Mouse (Mus musculus): ENCODE measurements at regions not wholly inside any gene's neighbourhood (a gene's known extent, or its start where the extent isn't known, plus 50 kb on each side); places are given as distances from the start of the nearest gene placed in this dataset.

GRCm38 (mm10) chr8:89783311-89783710, 564.8 kb downstream of the Tox3 start:
- Histone ChIP-seq H3K9ac (ENCODE audit: low read depth, low read length, severe bottlenecking) (no peak overlapping the region), H3K4me1 (ENCODE audit: control insufficient read depth, insufficient read depth, low read length) (peaks cover 4% of the 10 kb centered on the region), H3K27ac (replicated peaks; ENCODE audit: low read depth, low read length) (no peak overlapping the region), H3K4me2 (replicated peaks; ENCODE audit: low read depth, low read length, severe bottlenecking) (no peak overlapping the region), H3K4me3 (replicated peaks; ENCODE audit: low read length) (no peak overlapping the region), H3K27me3 (ENCODE audit: control insufficient read depth, insufficient read depth, low read length) (peaks cover 29% of the 10 kb centered on the region; the same call in 1 of the 2 replicates), H3K9me3 (ENCODE audit: control insufficient read depth, low read length) (no peaks in the 10 kb centered on the region), H3K36me3 (ENCODE audit: control insufficient read depth, insufficient read depth, low read length) (no peaks in the 10 kb centered on the region)
- 76% methylated on average over 5 of the region's 5 CpGs for WGBS
- DNase-seq (ENCODE audit: low spot score) (no peak), ATAC-seq (ENCODE audit: low FRiP score, low read depth) (no peak)
- TF ChIP-seq POLR2A (IDR thresholded peaks at IDR 0.05; ENCODE audit: borderline replicate concordance, extremely low read depth, insufficient read depth, insufficient read length), result no peak

DNA sequence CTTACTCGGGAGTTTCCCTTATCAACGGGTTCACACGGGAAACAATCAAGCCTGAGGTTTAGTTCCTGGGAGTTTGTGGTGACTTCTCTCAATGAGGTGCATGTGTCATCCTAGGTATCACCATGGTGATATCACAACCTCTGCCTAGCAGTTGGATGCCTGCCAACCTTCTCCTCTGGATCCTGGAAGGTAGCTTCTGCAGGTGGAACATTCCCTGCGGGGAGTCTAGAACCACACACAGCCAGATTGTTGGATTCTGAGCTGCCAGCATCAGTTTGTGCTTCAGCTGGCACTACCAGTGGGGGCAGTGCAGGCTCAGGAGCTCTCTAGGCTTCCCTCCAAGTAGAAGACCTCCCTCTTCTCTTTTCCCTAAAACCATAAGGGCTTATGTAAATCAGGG, 581.8 kb downstream of the Tox3 start:
- H3K4me2 ChIP-seq (replicated peaks; ENCODE audit: low read depth, low read length, severe bottlenecking), result no peak overlapping the region
- no peak for ATAC-seq (ENCODE audit: low FRiP score, low read depth)
- no peak for TF ChIP-seq POLR2A (IDR thresholded peaks at IDR 0.05; ENCODE audit: borderline replicate concordance, extremely low read depth, insufficient read depth, insufficient read length)
- no peak overlapping the region for H3K9ac ChIP-seq (ENCODE audit: low read depth, low read length, severe bottlenecking)
- H3K27ac ChIP-seq (replicated peaks; ENCODE audit: low read depth, low read length), result no peak overlapping the region
- H3K9me3 ChIP-seq (ENCODE audit: control insufficient read depth, low read length), result no peaks in the 10 kb centered on the region
- DNase-seq (ENCODE audit: low spot score), result no peak
- H3K27me3 ChIP-seq (ENCODE audit: control insufficient read depth, insufficient read depth, low read length), result 0 out of 2 replicates have a peak, but pooled peaks cover 10% of the 10 kb centered on the region
- H3K36me3 ChIP-seq (ENCODE audit: control insufficient read depth, insufficient read depth, low read length), result no peaks in the 10 kb centered on the region
- H3K4me3 ChIP-seq (replicated peaks; ENCODE audit: low read length), result no peak overlapping the region
- 66% methylated on average over 4 of the region's 4 CpGs for WGBS
- H3K4me1 ChIP-seq (ENCODE audit: control insufficient read depth, insufficient read depth, low read length), result no peaks in the 10 kb centered on the region

DNA sequence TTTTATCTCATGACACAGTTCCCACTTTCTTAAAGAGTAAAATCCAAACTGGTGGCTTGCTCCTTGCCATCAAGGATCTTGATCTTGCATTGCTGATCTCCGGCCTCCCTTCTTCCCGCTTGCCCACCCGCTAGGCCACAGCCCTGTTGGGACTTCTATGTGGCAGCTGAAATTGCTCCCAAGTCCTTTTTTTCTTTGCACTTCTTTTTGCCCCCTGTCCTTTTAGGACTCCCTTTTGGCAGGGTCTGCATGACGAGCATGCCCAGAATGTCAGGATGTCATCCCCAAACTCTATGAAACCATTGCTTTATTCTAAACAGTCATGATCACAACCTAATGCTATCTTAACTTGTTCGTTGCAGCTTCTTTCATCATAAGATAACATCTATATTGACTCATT, 588.6 kb downstream of the Tox3 start:
- Histone ChIP-seq H3K4me1 (ENCODE audit: control insufficient read depth, insufficient read depth, low read length) (peaks cover 5% of the 10 kb centered on the region; the same call in 1 of the 2 replicates), H3K27ac (replicated peaks; ENCODE audit: low read depth, low read length) (no peak overlapping the region), H3K27me3 (ENCODE audit: control insufficient read depth, insufficient read depth, low read length) (0 out of 2 replicates have a peak, but pooled peaks cover 3% of the 10 kb centered on the region), H3K9ac (ENCODE audit: low read depth, low read length, severe bottlenecking) (no peak overlapping the region), H3K4me2 (replicated peaks; ENCODE audit: low read depth, low read length, severe bottlenecking) (no peak overlapping the region), H3K9me3 (ENCODE audit: control insufficient read depth, low read length) (no peaks in the 10 kb centered on the region), H3K4me3 (replicated peaks; ENCODE audit: low read length) (no peak overlapping the region), H3K36me3 (ENCODE audit: control insufficient read depth, insufficient read depth, low read length) (no peaks in the 10 kb centered on the region)
- DNase-seq (ENCODE audit: low spot score), result no peak
- no peak for ATAC-seq (ENCODE audit: low FRiP score, low read depth)
- 86% methylated on average over 5 of the region's 5 CpGs for WGBS
- no peak for TF ChIP-seq POLR2A (IDR thresholded peaks at IDR 0.05; ENCODE audit: borderline replicate concordance, extremely low read depth, insufficient read depth, insufficient read length)

DNA sequence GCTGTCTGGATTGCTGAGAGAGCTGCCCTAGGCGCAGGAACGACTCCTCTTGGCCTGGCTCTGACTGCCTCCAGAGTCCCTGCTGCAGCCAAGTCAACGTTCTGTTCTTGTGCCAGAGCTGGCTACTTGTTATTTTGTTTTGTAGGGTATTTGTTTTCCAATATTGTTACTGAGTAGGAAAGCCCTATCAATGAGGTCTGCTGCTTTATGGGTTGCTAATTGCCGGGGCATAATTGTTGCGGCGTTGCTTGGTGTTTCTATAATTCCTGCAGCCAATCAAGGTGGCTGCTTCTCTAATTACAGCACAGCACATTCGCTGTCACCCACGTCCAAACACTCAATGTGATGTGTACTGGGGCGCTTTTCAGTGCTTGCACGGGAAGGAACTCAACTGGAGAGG, 589.4 kb downstream of the Tox3 start:
- Histone ChIP-seq H3K36me3 (ENCODE audit: control insufficient read depth, insufficient read depth, low read length) (no peaks in the 10 kb centered on the region), H3K27me3 (ENCODE audit: control insufficient read depth, insufficient read depth, low read length) (0 out of 2 replicates have a peak, but pooled peaks cover 3% of the 10 kb centered on the region), H3K4me3 (replicated peaks; ENCODE audit: low read length) (no peak overlapping the region), H3K4me1 (ENCODE audit: control insufficient read depth, insufficient read depth, low read length) (peaks cover 5% of the 10 kb centered on the region; the same call in 1 of the 2 replicates), H3K27ac (replicated peaks; ENCODE audit: low read depth, low read length) (no peak overlapping the region), H3K9me3 (ENCODE audit: control insufficient read depth, low read length) (no peaks in the 10 kb centered on the region), H3K4me2 (replicated peaks; ENCODE audit: low read depth, low read length, severe bottlenecking) (no peak overlapping the region), H3K9ac (ENCODE audit: low read depth, low read length, severe bottlenecking) (no peak overlapping the region)
- no peak for DNase-seq (ENCODE audit: low spot score)
- no peak for TF ChIP-seq POLR2A (IDR thresholded peaks at IDR 0.05; ENCODE audit: borderline replicate concordance, extremely low read depth, insufficient read depth, insufficient read length)
- no peak for ATAC-seq (ENCODE audit: low FRiP score, low read depth)
- WGBS, result 25% methylated on average over 10 of the region's 10 CpGs

- Histone ChIP-seq H3K4me2 (replicated peaks; ENCODE audit: low read depth, low read length, severe bottlenecking) (no peak overlapping the region), H3K27me3 (ENCODE audit: control insufficient read depth, insufficient read depth, low read length) (0 out of 2 replicates have a peak, but pooled peaks cover 3% of the 10 kb centered on the region), H3K9ac (ENCODE audit: low read depth, low read length, severe bottlenecking) (no peak overlapping the region), H3K27ac (replicated peaks; ENCODE audit: low read depth, low read length) (no peak overlapping the region), H3K9me3 (ENCODE audit: control insufficient read depth, low read length) (no peaks in the 10 kb centered on the region), H3K4me1 (ENCODE audit: control insufficient read depth, insufficient read depth, low read length) (peaks cover 5% of the 10 kb centered on the region; the same call in 1 of the 2 replicates), H3K36me3 (ENCODE audit: control insufficient read depth, insufficient read depth, low read length) (no peaks in the 10 kb centered on the region), H3K4me3 (replicated peaks; ENCODE audit: low read length) (no peak overlapping the region)
- DNase-seq (ENCODE audit: low spot score) (no peak), ATAC-seq (ENCODE audit: low FRiP score, low read depth) (no peak)
- 32% methylated on average over 3 of the region's 3 CpGs for WGBS
- TF ChIP-seq POLR2A (IDR thresholded peaks at IDR 0.05; ENCODE audit: borderline replicate concordance, extremely low read depth, insufficient read depth, insufficient read length), result no peak
Observed at GRCm38 (mm10) chr8:89755951-89756350, 592.2 kb downstream of the Tox3 start.

DNA sequence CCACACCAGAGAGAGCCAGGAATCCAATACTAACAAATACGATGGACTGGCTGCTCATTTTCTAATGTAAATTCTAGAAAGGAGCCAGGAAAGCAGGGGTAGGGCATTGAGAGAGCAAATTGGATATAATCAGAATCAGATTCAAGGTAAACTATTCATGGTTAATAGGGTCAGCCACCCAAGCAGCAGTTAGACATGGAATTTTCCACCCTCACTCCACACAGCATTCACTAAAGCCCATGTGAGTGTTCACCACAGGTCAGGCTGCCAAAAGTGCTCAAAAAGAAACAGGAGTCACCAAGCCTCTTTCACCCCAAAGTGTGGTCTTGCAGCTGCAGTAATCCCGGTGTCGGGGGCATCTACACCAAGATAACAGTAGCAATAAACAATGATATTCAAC, 596.9 kb downstream of the Tox3 start:
- no peaks in the 10 kb centered on the region for H3K9me3 ChIP-seq (ENCODE audit: control insufficient read depth, low read length)
- H3K36me3 ChIP-seq (ENCODE audit: control insufficient read depth, insufficient read depth, low read length), result no peaks in the 10 kb centered on the region
- ATAC-seq (ENCODE audit: low FRiP score, low read depth) (no peak), DNase-seq (ENCODE audit: low spot score) (no peak)
- H3K9ac ChIP-seq (ENCODE audit: low read depth, low read length, severe bottlenecking), result no peak overlapping the region
- no peak overlapping the region for H3K27ac ChIP-seq (replicated peaks; ENCODE audit: low read depth, low read length)
- TF ChIP-seq POLR2A (IDR thresholded peaks at IDR 0.05; ENCODE audit: borderline replicate concordance, extremely low read depth, insufficient read depth, insufficient read length), result no peak
- WGBS, result 63% methylated on average over 3 of the region's 3 CpGs
- H3K4me1 ChIP-seq (ENCODE audit: control insufficient read depth, insufficient read depth, low read length), result no peaks in the 10 kb centered on the region; the same call in 1 of the 2 replicates
- no peak overlapping the region for H3K4me2 ChIP-seq (replicated peaks; ENCODE audit: low read depth, low read length, severe bottlenecking)
- no peaks in the 10 kb centered on the region for H3K27me3 ChIP-seq (ENCODE audit: control insufficient read depth, insufficient read depth, low read length)
- H3K4me3 ChIP-seq (replicated peaks; ENCODE audit: low read length), result no peak overlapping the region
